8 mouse cellular contexts compared by ENCODE assay signal in genomic region chr11:103111301-103111700, GRCm38 (mm10). TPM values are rescaled to one million over a fixed set of nuclear protein-coding genes. Genes with fewer than 3 reads are reported as not detected.
A peak's percentile ranks its signal among the peaks of the same experiment; 100 is the strongest.
DNase-seq lines count a peak whose midpoint lies in the region; ATAC-seq and TF ChIP-seq lines count a peak whose summit lies in the region.

No protein-coding gene starts in this region.

- peak overlapping the region; percentile 63; the same call in 1 of the 2 replicates for H3K9ac ChIP-seq in limb, embryonic 14.5 days (ENCODE audit: low read depth, low read length, severe bottlenecking)

- no peaks in the 10 kb centered on the region for H3K36me3 ChIP-seq in limb, embryonic 14.5 days (ENCODE audit: control insufficient read depth, insufficient read depth, low read length)

- no peak overlapping the region for H3K27ac ChIP-seq in limb, embryonic 14.5 days (replicated peaks; ENCODE audit: low read depth, low read length)

- H3K27me3 ChIP-seq in limb, embryonic 14.5 days (ENCODE audit: control insufficient read depth, insufficient read depth, low read length): no peaks in the 10 kb centered on the region

- H3K4me3 ChIP-seq in limb, embryonic 14.5 days (replicated peaks; ENCODE audit: low read length): peak overlapping the region; percentile 39

- peak overlapping the region; percentile 86 for H3K4me2 ChIP-seq in limb, embryonic 14.5 days (replicated peaks; ENCODE audit: low read depth, low read length, severe bottlenecking)

- H3K4me1 ChIP-seq in limb, embryonic 14.5 days (ENCODE audit: control insufficient read depth, insufficient read depth, low read length): peaks cover 21% of the 10 kb centered on the region

- DNase-seq in adrenal gland, postnatal 14 days: peak; percentile 21
- no peak for DNase-seq in adrenal gland, adult 18-20 months (ENCODE audit: low spot score in 2 of 2)
- DNase-seq in ovary, postnatal 36 days (ENCODE audit: low spot score): peak; percentile 28
- no peak for DNase-seq in ovary, adult 18-20 months (ENCODE audit: low spot score)
- no peak for DNase-seq in limb, embryonic 14.5 days (ENCODE audit: low spot score)
- peak; percentile 51 for DNase-seq in testis, postnatal 14 days (ENCODE audit: low spot score)
- no peak for DNase-seq in right cerebral cortex, postnatal 14 days
- no peak for DNase-seq in right cerebral cortex, postnatal 25 days

- 16% methylated on average over 10 of the region's 10 CpGs for WGBS in limb, embryonic 14.5 days

- no peak for TF ChIP-seq POLR2A in limb, embryonic 14.5 days (IDR thresholded peaks at IDR 0.05; ENCODE audit: borderline replicate concordance, extremely low read depth, insufficient read depth, insufficient read length)

- no peak for ATAC-seq in limb, embryonic 14.5 days (ENCODE audit: low FRiP score, low read depth)

- no peaks in the 10 kb centered on the region for H3K9me3 ChIP-seq in limb, embryonic 14.5 days (ENCODE audit: control insufficient read depth, low read length)

RNA-seq across cellular contexts. Expression of gene Hexim1, which starts 4.7 kb away (rescaled TPM):
- 57.8 and 62.1 TPM in 2 replicates for total RNA-seq in adrenal gland, postnatal 14 days (2021)
- 10 to 100 TPM; 71.1 to 83.3 TPM for total RNA-seq in adrenal gland, adult 18-20 months (2021)
- polyA plus RNA-seq in limb, embryonic 14.5 days (2012; rRNA removed): 17.7 and 21.1 TPM in 2 replicates
- polyA plus RNA-seq in limb, embryonic 14.5 days (2014; fragmentation: Nextera tagmentation; extraction: Ambion mirVana): 7.5 and 8.4 TPM in 2 replicates

RNA-seq across cellular contexts. Expression of gene Acbd4, which starts 9.8 kb away (rescaled TPM):
- 77.8 and 84.9 TPM in 2 replicates for total RNA-seq in adrenal gland, postnatal 14 days (2021)
- 100 to 1,000 TPM; 116 to 169 TPM for total RNA-seq in adrenal gland, adult 18-20 months (2021)
- 11.2 and 14.2 TPM in 2 replicates for polyA plus RNA-seq in limb, embryonic 14.5 days (2012; rRNA removed)
- 20.2 and 25.2 TPM in 2 replicates for polyA plus RNA-seq in limb, embryonic 14.5 days (2014; fragmentation: Nextera tagmentation; extraction: Ambion mirVana)

RNA-seq across cellular contexts. Expression of gene Plcd3, which starts 9.8 kb away (rescaled TPM):
- total RNA-seq in adrenal gland, postnatal 14 days (2021): 9.3 and 11.2 TPM in 2 replicates
- total RNA-seq in adrenal gland, adult 18-20 months (2021): 10 to 100 TPM in 1 of 2 experiments, 1 to 10 TPM in 1; 6.6 to 12.0 TPM
- 10.3 and 13.2 TPM in 2 replicates for polyA plus RNA-seq in limb, embryonic 14.5 days (2012; rRNA removed)
- 3.8 and 4.9 TPM in 2 replicates for polyA plus RNA-seq in limb, embryonic 14.5 days (2014; fragmentation: Nextera tagmentation; extraction: Ambion mirVana)

RNA-seq across cellular contexts. Expression of gene Hexim2, which starts 20.9 kb away (rescaled TPM):
- 3.9 and 5.6 TPM in 2 replicates for total RNA-seq in adrenal gland, postnatal 14 days (2021)
- total RNA-seq in adrenal gland, adult 18-20 months (2021): 1 to 10 TPM; 2.8 to 5.6 TPM
- polyA plus RNA-seq in limb, embryonic 14.5 days (2012; rRNA removed): 9.4 and 10.8 TPM in 2 replicates
- polyA plus RNA-seq in limb, embryonic 14.5 days (2014; fragmentation: Nextera tagmentation; extraction: Ambion mirVana): 8.6 and 11.1 TPM in 2 replicates

RNA-seq across cellular contexts. Expression of gene Fmnl1, which starts 59.6 kb away (rescaled TPM):
- 14.4 and 30.4 TPM in 2 replicates for total RNA-seq in adrenal gland, postnatal 14 days (2021)
- 10 to 100 TPM; 19.8 to 20.9 TPM for total RNA-seq in adrenal gland, adult 18-20 months (2021)
- 3.7 and 3.8 TPM in 2 replicates for polyA plus RNA-seq in limb, embryonic 14.5 days (2012; rRNA removed)
- 2.5 and 2.6 TPM in 2 replicates for polyA plus RNA-seq in limb, embryonic 14.5 days (2014; fragmentation: Nextera tagmentation; extraction: Ambion mirVana)

Comparison
In these comparisons a context has a peak if more than half of its experiments do, and no peak if none do; other contexts are left out.
1. DNase-seq: peak in adrenal gland, postnatal 14 days (single experiment), ovary, postnatal 36 days (single experiment) and testis, postnatal 14 days (single experiment); none in adrenal gland, adult 18-20 months (0 of 2), ovary, adult 18-20 months (single experiment), limb, embryonic 14.5 days (single experiment), right cerebral cortex, postnatal 14 days (single experiment) and right cerebral cortex, postnatal 25 days (single experiment).